Mouse (Mus musculus): ENCODE measurements at regions not wholly inside any gene's neighbourhood (a gene's known extent, or its start where the extent isn't known, plus 50 kb on each side); places are given as distances from the start of the nearest gene placed in this dataset.

DNA sequence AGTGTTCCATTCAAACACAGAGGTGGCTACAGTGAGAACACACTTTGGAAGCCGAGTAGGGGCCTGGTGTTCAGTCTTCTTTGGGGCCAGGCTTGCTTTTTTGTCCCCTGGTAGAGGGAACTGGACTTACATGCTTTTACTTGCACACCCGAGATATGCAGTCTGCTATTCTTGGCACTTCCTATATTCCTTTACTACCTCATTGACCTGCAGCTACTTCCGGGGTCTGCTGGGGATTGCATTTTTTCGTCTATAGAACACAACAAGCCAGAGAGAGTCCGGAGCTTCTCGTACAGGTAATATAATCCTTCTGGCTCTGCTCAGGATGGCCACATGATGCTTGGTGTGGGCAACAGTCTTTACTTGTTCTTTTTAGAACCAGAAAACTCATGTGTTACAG is 99.7 kb downstream of the Kcnrg start:
- Histone ChIP-seq H3K4me1 (ENCODE audit: insufficient read depth) (no peaks in the 10 kb centered on the region), H3K9ac (no peak overlapping the region), H3K9me3 (ENCODE audit: low read length) (no peaks in the 10 kb centered on the region), H3K36me3 (ENCODE audit: insufficient read depth) (no peaks in the 10 kb centered on the region), H3K4me2 (ENCODE audit: low read depth) (no peak overlapping the region), H3K27me3 (ENCODE audit: insufficient read depth, low read length) (no peaks in the 10 kb centered on the region), H3K4me3 (ENCODE audit: low read depth, low read length) (no peak overlapping the region), H3K27ac (ENCODE audit: low read depth, low read length) (no peak overlapping the region)
- DNase-seq (no peak), ATAC-seq (no peak)
- no peak for TF ChIP-seq CTCF (IDR thresholded peaks at IDR 0.05; ENCODE audit: low read depth)
- WGBS: 89% methylated on average over 6 of the region's 6 CpGs

- H3K4me3 ChIP-seq (ENCODE audit: low read depth, low read length): no peak overlapping the region
- H3K9me3 ChIP-seq (ENCODE audit: low read length): no peaks in the 10 kb centered on the region
- WGBS: 31% methylated on average over 6 of the region's 6 CpGs
- TF ChIP-seq CTCF (IDR thresholded peaks at IDR 0.05; ENCODE audit: low read depth): no peak
- ATAC-seq (no peak), DNase-seq (no peak)
- no peaks in the 10 kb centered on the region for H3K36me3 ChIP-seq (ENCODE audit: insufficient read depth)
- no peak overlapping the region for H3K9ac ChIP-seq
- H3K27me3 ChIP-seq (ENCODE audit: insufficient read depth, low read length): no peaks in the 10 kb centered on the region
- no peaks in the 10 kb centered on the region for H3K4me1 ChIP-seq (ENCODE audit: insufficient read depth)
- H3K27ac ChIP-seq (ENCODE audit: low read depth, low read length): no peak overlapping the region
- no peak overlapping the region for H3K4me2 ChIP-seq (ENCODE audit: low read depth)
These were observed 101.1 kb downstream of the Kcnrg start for GRCm38 (mm10) chr14:61708331-61708730.

DNA sequence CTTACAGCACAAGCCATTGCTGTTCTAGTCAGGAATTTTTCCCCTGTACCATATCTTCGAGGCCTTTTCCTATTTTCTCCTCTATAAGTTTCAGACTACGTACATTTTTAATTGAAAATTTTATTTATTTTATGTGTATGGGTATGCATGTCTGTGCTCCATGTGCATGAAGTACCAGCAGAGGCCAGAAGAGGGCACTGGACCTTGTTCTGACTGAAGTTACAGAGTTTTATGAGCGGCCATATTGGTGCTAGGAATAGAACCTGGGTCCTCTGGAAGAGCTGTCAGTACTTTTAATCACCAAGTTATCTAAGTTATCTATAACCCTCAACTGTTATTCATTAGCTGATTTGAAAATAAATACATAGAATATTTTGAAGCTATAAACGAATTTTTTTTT is 108.5 kb downstream of the Kcnrg start:
- Histone ChIP-seq H3K4me2 (ENCODE audit: low read depth) (no peak overlapping the region), H3K4me1 (ENCODE audit: insufficient read depth) (no peaks in the 10 kb centered on the region), H3K9me3 (ENCODE audit: low read length) (no peaks in the 10 kb centered on the region), H3K4me3 (ENCODE audit: low read depth, low read length) (no peak overlapping the region), H3K36me3 (ENCODE audit: insufficient read depth) (no peaks in the 10 kb centered on the region), H3K27me3 (ENCODE audit: insufficient read depth, low read length) (no peaks in the 10 kb centered on the region), H3K9ac (no peak overlapping the region), H3K27ac (ENCODE audit: low read depth, low read length) (no peak overlapping the region)
- WGBS: 99% methylated on average over 4 of the region's 4 CpGs
- no peak for DNase-seq
- ATAC-seq: no peak
- 0 out of 2 replicates have a peak, but pooled peaks have one; percentile 1 for TF ChIP-seq CTCF (IDR thresholded peaks at IDR 0.05; ENCODE audit: low read depth)

GRCm38 (mm10) chr14:61718392-61719124 is 111.3 kb downstream of the Kcnrg start:
- H3K9ac ChIP-seq: no peak overlapping the region
- no peak overlapping the region for H3K27ac ChIP-seq (ENCODE audit: low read depth, low read length)
- no peak for ATAC-seq
- H3K4me3 ChIP-seq (ENCODE audit: low read depth, low read length): no peak overlapping the region
- H3K4me2 ChIP-seq (ENCODE audit: low read depth): no peak overlapping the region
- no peak for TF ChIP-seq CTCF (IDR thresholded peaks at IDR 0.05; ENCODE audit: low read depth)
- 42% methylated on average over 4 of the region's 4 CpGs for WGBS
- H3K4me1 ChIP-seq (ENCODE audit: insufficient read depth): no peaks in the 10 kb centered on the region
- no peaks in the 10 kb centered on the region for H3K27me3 ChIP-seq (ENCODE audit: insufficient read depth, low read length)
- DNase-seq: no peak
- H3K36me3 ChIP-seq (ENCODE audit: insufficient read depth): no peaks in the 10 kb centered on the region
- H3K9me3 ChIP-seq (ENCODE audit: low read length): no peaks in the 10 kb centered on the region

- no peak overlapping the region for H3K27ac ChIP-seq (ENCODE audit: low read depth, low read length)
- no peak overlapping the region for H3K4me3 ChIP-seq (ENCODE audit: low read depth, low read length)
- no peak overlapping the region for H3K4me2 ChIP-seq (ENCODE audit: low read depth)
- H3K27me3 ChIP-seq (ENCODE audit: insufficient read depth, low read length): no peaks in the 10 kb centered on the region
- 80% methylated on average over 4 of the region's 4 CpGs for WGBS
- DNase-seq (no peak), ATAC-seq (no peak)
- H3K9ac ChIP-seq: no peak overlapping the region
- peak; percentile 17; the same call in 1 of the 2 replicates for TF ChIP-seq CTCF (IDR thresholded peaks at IDR 0.05; ENCODE audit: low read depth)
- H3K9me3 ChIP-seq (ENCODE audit: low read length): no peaks in the 10 kb centered on the region
- H3K4me1 ChIP-seq (ENCODE audit: insufficient read depth): no peaks in the 10 kb centered on the region
- no peaks in the 10 kb centered on the region for H3K36me3 ChIP-seq (ENCODE audit: insufficient read depth)
These were observed 114.0 kb downstream of the Kcnrg start for GRCm38 (mm10) chr14:61721302-61721701.

DNA sequence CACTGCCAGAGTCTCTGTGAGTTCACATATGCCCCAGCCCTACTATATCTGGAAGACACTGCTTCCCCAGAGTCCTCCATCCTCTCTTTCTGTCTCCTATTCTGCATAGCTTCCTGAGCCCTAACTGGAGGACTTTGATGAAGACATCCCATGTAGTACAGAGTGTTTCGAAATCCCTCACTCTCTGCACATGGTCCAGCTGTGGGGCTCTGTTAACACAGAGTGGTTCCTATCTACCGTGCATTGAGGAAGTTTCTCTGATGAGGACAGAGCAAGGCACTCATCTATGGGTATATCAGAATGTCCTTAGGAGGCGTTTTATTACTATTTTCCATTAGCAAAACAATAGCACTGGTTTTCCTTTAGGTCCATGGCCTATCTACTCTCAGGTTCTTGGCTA is 117.7 kb downstream of the Kcnrg start:
- H3K27ac ChIP-seq (ENCODE audit: low read depth, low read length): no peak overlapping the region
- H3K9me3 ChIP-seq (ENCODE audit: low read length): no peaks in the 10 kb centered on the region
- H3K9ac ChIP-seq: no peak overlapping the region
- no peaks in the 10 kb centered on the region for H3K4me1 ChIP-seq (ENCODE audit: insufficient read depth)
- H3K4me3 ChIP-seq (ENCODE audit: low read depth, low read length): no peak overlapping the region
- no peaks in the 10 kb centered on the region for H3K27me3 ChIP-seq (ENCODE audit: insufficient read depth, low read length)
- 91% methylated on average over 3 of the region's 3 CpGs for WGBS
- DNase-seq: no peak
- H3K36me3 ChIP-seq (ENCODE audit: insufficient read depth): no peaks in the 10 kb centered on the region
- TF ChIP-seq CTCF (IDR thresholded peaks at IDR 0.05; ENCODE audit: low read depth): no peak
- H3K4me2 ChIP-seq (ENCODE audit: low read depth): no peak overlapping the region
- ATAC-seq: no peak

GRCm38 (mm10) chr14:61728562-61728961 is 121.3 kb downstream of the Kcnrg start:
- ATAC-seq: no peak
- no peak for TF ChIP-seq CTCF (IDR thresholded peaks at IDR 0.05; ENCODE audit: low read depth)

More at GRCm38 (mm10) chr14:61728562-61728961, 121.3 kb downstream of the Kcnrg start:
- H3K4me3 ChIP-seq (ENCODE audit: low read depth, low read length): no peak overlapping the region
- H3K9me3 ChIP-seq (ENCODE audit: low read length): no peaks in the 10 kb centered on the region
- no peak overlapping the region for H3K27ac ChIP-seq (ENCODE audit: low read depth, low read length)
- H3K9ac ChIP-seq: no peak overlapping the region
- H3K27me3 ChIP-seq (ENCODE audit: insufficient read depth, low read length): no peaks in the 10 kb centered on the region
- 21% methylated on average over 5 of the region's 5 CpGs for WGBS
- H3K4me1 ChIP-seq (ENCODE audit: insufficient read depth): no peaks in the 10 kb centered on the region
- DNase-seq: no peak
- no peaks in the 10 kb centered on the region for H3K36me3 ChIP-seq (ENCODE audit: insufficient read depth)
- H3K4me2 ChIP-seq (ENCODE audit: low read depth): no peak overlapping the region

Data from forebrain, postnatal 0 days (tissue).